Mouse (Mus musculus): Measurements from ENCODE around the gene Mocs1. TPM values are rescaled to one million over a fixed set of nuclear protein-coding genes. Genes with fewer than 3 reads are reported as not detected.

The Mocs1 gene
- polyA plus RNA-seq, 1 experiment from 2014 or later, result 3.4 TPM

DNA sequence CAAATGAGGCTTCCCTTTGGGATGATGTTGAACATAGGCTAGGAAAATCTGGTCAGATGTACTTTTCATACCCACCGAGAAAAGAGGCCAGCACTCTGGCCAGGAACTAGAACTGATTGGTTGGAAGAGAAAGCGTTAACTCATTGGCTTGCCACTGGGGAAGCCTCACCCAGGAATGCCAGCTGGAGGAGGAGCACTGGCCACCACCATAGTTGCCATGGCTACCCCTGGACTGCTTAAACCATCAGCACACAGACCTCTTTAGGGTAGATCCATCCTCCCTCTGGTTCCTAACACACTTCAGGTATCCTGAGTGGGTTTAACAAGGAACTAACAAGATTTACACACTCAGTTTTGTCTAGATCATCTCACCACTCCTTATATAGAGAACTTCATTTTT is 71.5 kb downstream of the Mocs1 start:
- Histone ChIP-seq H3K4me2 (no peak overlapping the region), H3K36me3 (ENCODE audit: poor library complexity, severe bottlenecking) (no peaks in the 10 kb centered on the region), H3K27me3 (no peaks in the 10 kb centered on the region), H3K9me3 (replicated peaks) (no peaks in the 10 kb centered on the region), H3K4me1 (peaks cover 4% of the 10 kb centered on the region; the same call in 1 of the 2 replicates), H3K27ac (no peak overlapping the region), H3K4me3 (no peak overlapping the region), H3K9ac (no peak overlapping the region)
- WGBS, result 87% methylated on average over 2 of the region's 2 CpGs
- no peak for ATAC-seq

- Histone ChIP-seq H3K27ac (no peak overlapping the region), H3K4me3 (no peak overlapping the region), H3K4me1 (peaks cover 4% of the 10 kb centered on the region; the same call in 1 of the 2 replicates), H3K4me2 (no peak overlapping the region), H3K36me3 (ENCODE audit: poor library complexity, severe bottlenecking) (no peaks in the 10 kb centered on the region), H3K9me3 (replicated peaks) (no peaks in the 10 kb centered on the region), H3K27me3 (no peaks in the 10 kb centered on the region), H3K9ac (no peak overlapping the region)
- ATAC-seq, result no peak
- 74% methylated on average over 2 of the region's 2 CpGs for WGBS
Observed at GRCm38 (mm10) chr17:49500234-49500633, 72.1 kb downstream of the Mocs1 start.

- Histone ChIP-seq H3K9ac (no peak overlapping the region), H3K27me3 (no peaks in the 10 kb centered on the region), H3K4me1 (peaks cover under 1% of the 10 kb centered on the region; the same call in 1 of the 2 replicates), H3K27ac (no peak overlapping the region), H3K36me3 (ENCODE audit: poor library complexity, severe bottlenecking) (no peaks in the 10 kb centered on the region), H3K4me2 (no peak overlapping the region), H3K9me3 (replicated peaks) (no peaks in the 10 kb centered on the region), H3K4me3 (no peak overlapping the region)
- no peak for ATAC-seq
- WGBS, result 80% methylated on average over 6 of the region's 6 CpGs
Observed at GRCm38 (mm10) chr17:49503246-49503900, 75.2 kb downstream of the Mocs1 start.

Other genes with a start within 250 kb of the Mocs1 start
- 1.2 TPM in 2 replicates for gene Daam2, start 136.0 kb downstream of the Mocs1 start, polyA plus RNA-seq (2015; fragmentation: Nextera tagmentation; extraction: Ambion mirVana)
- 1.7 and 2.3 TPM in 2 replicates for gene Kif6, start 186.8 kb downstream of the Mocs1 start, polyA plus RNA-seq (2015; fragmentation: Nextera tagmentation; extraction: Ambion mirVana)

Measured in forebrain, embryonic 13.5 days (tissue).